Mouse (Mus musculus): ENCODE measurements around the gene Milr1. TPM values are rescaled to one million over a fixed set of nuclear protein-coding genes. Genes with fewer than 3 reads are reported as not detected.

Gene Milr1
- 8.7 TPM for total RNA-seq (2023)

GRCm38 (mm10) chr11:106751039-106752018, at the start of gene Milr1:
Gene Milr1, plus strand, starts transcription at chr11:106751226.

GRCm38 (mm10) chr11:106750121-106750751, 790 bp upstream of the Milr1 start, which contains the start of gene Pecam1:
Gene Pecam1, minus strand, starts transcription at chr11:106750628.

GRCm38 (mm10) chr11:106779388-106780088, 28.5 kb downstream of the Milr1 start, which contains the start of gene Polg2:
Gene Polg2, minus strand, starts transcription at chr11:106779537.

GRCm38 (mm10) chr11:106788775-106789459, 37.9 kb downstream of the Milr1 start, which contains the start of the genes Ddx5 and Cep95:
Gene Ddx5, minus strand, starts transcription at chr11:106789185.
Gene Cep95, plus strand, starts transcription at chr11:106789252.

Other genes starting within 250 kb of the Milr1 start
- 56.7 TPM for gene Tex2, start 137.8 kb upstream of the Milr1 start, total RNA-seq (2023)
- gene Pecam1, start 598 bp upstream of the Milr1 start, total RNA-seq (2023), result 222 TPM
- 83.6 TPM for gene Polg2, start 28.3 kb downstream of the Milr1 start, total RNA-seq (2023)
- gene Ddx5, start 38.0 kb downstream of the Milr1 start, total RNA-seq (2023), result 3,062 TPM
- gene Cep95, start 38.0 kb downstream of the Milr1 start, total RNA-seq (2023), result 39.8 TPM
- gene Smurf2, start 169.5 kb downstream of the Milr1 start, total RNA-seq (2023), result 66.1 TPM
- gene Kpna2, start 248.3 kb downstream of the Milr1 start, total RNA-seq (2023), result 17.2 TPM

Data from CD4-positive naive resting alpha-beta T cell, adult 57 days (primary cell).